Mouse (Mus musculus) inflammation-experienced regulatory T-cells, adult 6 months (primary cell): ENCODE results near the gene Nae1. TPM values are rescaled to one million over a fixed set of nuclear protein-coding genes. Genes with fewer than 3 reads are reported as not detected.

ENCODE experiments used
- ATAC-seq: one replicate; pipeline ENCODE4 v1.8.0; 2017
- polyA plus RNA-seq, 3 experiments: library from polyadenylated mRNA; unstranded; fragments of 100-300 nt; shearing (Covaris generic); gene quantifications; one replicate each; pipeline ENCODE4 v1.2.1; 2017

The Nae1 gene
- polyA plus RNA-seq, 3 experiments from 2014 or later = 80.0 to 101 (median 91.5) TPM

DNA sequence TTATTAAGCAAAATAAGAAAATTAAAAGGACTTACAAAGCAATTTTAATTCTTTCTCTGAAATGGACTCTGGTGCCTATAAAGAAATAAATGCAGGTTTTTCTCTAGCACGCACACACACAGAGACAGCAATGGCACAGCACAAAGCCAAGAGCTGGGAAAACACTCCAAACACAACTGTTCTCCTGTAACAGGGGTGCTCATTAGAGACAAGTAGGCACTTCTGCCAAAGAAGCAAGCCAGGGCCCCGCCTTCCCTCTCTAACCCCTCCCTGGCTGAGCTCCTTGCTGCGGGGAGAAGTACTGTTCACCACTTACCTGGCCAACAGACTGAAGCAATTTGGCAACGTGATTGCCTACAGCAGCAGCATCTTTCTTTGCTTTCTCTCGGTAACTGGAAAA is 16.6 kb downstream of the Nae1 start:
- no peak for ATAC-seq

GRCm38 (mm10) chr8:104510134-104510533 is 24.3 kb downstream of the Nae1 start:
- ATAC-seq = no peak

DNA sequence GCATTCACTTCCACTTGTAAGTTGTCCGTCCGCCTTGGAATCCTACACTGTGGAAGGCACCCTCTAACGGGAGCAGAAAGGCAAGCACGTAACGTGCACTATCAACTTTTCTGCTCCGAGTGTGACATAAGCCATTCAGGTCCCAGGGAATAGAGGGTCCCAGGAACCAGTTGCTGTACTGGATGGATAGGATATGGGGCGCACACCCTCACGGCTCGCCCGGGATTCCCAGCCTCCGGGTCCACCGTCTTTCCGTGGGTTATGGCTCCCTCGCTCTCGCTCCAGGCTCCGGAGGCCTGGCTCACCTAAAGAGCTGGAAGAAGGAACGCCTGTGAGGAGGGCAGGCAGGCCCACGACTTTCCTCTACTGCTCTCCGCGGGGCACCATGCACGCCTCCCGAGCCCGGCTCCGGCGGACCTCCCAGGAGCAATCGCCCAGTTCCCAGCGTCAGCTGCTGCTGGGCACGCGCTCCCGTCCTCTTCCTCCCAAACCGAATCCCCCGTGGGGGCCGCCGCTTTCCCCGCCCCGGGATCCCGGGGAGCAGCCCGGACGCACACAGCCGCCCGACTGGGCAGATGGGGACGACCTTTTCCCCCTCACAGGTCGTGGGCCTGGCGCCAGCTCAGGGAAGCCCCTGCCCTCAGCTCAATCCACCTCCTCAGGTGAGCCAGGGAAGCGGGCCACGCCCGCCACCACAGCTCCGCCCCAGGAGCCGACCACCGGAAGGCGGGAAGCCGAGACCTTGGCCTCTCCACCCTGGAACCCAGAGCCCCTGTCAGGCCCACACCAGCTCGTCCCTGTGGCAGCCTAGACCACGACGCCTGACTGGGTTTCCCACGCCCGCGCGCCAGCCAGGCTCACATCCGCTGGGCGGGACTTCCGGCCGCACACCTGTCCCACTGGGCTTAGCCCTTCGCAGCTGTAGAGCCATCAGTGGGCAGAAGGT is 25.1 kb downstream of the Nae1 start, which contains the start of gene Terb1:
Gene Terb1, minus strand, starts transcription at position 850 of the 946 bp plus-strand sequence.
- peak; percentile 89 for ATAC-seq

GRCm38 (mm10) chr8:104479091-104479490 is 55.3 kb downstream of the Nae1 start:
- no peak for ATAC-seq

DNA sequence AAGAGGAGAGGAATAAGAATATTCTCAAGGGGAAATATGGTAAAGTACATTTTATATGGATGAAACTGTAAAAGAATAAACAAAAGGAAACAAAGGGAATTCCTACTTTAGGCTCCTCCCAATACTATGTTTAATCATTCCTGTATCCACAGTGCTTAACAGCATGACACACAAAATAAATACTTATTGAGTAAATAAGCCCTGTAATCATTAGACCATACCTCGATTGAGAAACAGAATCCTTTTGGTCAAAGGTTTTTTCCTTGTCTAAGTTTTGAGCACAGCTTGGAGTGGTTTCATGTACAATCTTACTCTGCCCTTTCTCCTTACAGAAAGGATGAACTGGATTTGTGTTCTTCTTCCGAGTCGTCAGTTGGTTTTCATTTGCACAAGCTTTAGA is 62.0 kb downstream of the Nae1 start:
- no peak for ATAC-seq

DNA sequence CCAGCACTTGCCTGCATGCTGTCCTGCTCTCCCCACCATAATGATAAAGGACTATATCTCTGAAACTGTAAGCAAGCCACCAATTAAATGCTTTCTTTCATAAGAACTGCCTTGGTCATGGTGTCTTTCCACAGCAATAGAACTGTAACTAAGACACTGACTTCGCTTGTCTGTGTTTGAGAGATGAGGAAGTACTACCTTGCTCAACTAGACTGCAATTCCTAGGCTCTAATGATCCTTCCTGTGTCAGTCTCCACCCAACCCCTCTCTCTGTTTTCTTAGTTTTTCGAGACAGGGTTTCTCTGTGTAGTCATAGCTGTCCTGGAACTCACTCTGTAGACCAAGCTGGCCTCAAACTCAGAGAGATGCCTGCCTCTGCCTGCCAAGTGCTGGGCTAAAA is 67.0 kb downstream of the Nae1 start:
- ATAC-seq = no peak

Other genes with a start within 250 kb of the Nae1 start
- not detected for gene Cmtm2a, start 241.5 kb downstream of the Nae1 start, polyA plus RNA-seq
- not detected for gene Gm45711, start 224.6 kb downstream of the Nae1 start, polyA plus RNA-seq
- not detected for gene Cmtm1, start 224.5 kb downstream of the Nae1 start, polyA plus RNA-seq
- gene Gm11020, start 213.1 kb downstream of the Nae1 start, polyA plus RNA-seq = not detected
- not detected for gene Cmtm2b, start 212.4 kb downstream of the Nae1 start, polyA plus RNA-seq
- 10 to 100 TPM; 14.7 to 21.3 (median 17.4) TPM for gene Cmtm3, start 195.2 kb downstream of the Nae1 start, polyA plus RNA-seq
- gene Cmtm4, start 138.8 kb downstream of the Nae1 start, polyA plus RNA-seq = under 1 TPM; 0.32 to 0.78 (median 0.64) TPM
- 10 to 100 TPM; 23.7 to 32.8 (median 31.2) TPM for gene Dync1li2, start 91.6 kb downstream of the Nae1 start, polyA plus RNA-seq
- gene Terb1, start 24.7 kb downstream of the Nae1 start, polyA plus RNA-seq = not detected
- 1 to 10 TPM; 3.3 to 5.5 (median 5.3) TPM for gene Car7, start 52 bp upstream of the Nae1 start, polyA plus RNA-seq
- 10 to 100 TPM; 13.9 to 19.6 (median 17.5) TPM for gene Pdp2, start 56.8 kb upstream of the Nae1 start, polyA plus RNA-seq
- not detected for gene Cdh16, start 89.8 kb upstream of the Nae1 start, polyA plus RNA-seq
- gene Rrad, start 96.7 kb upstream of the Nae1 start, polyA plus RNA-seq = 10 to 100 TPM; 10.3 to 14.0 (median 11.0) TPM
- 100 to 1,000 TPM; 101 to 136 (median 117) TPM for gene Ciao2b, start 107.3 kb upstream of the Nae1 start, polyA plus RNA-seq
- gene Ces2a, start 199.4 kb upstream of the Nae1 start, polyA plus RNA-seq = not detected